Mouse (Mus musculus): Measurements from ENCODE around the gene Ptk6. TPM values are rescaled to one million over a fixed set of nuclear protein-coding genes. Genes with fewer than 3 reads are reported as not detected.

Ptk6 gene
- total and polyA plus RNA-seq, 3 experiments, result not detected

DNA sequence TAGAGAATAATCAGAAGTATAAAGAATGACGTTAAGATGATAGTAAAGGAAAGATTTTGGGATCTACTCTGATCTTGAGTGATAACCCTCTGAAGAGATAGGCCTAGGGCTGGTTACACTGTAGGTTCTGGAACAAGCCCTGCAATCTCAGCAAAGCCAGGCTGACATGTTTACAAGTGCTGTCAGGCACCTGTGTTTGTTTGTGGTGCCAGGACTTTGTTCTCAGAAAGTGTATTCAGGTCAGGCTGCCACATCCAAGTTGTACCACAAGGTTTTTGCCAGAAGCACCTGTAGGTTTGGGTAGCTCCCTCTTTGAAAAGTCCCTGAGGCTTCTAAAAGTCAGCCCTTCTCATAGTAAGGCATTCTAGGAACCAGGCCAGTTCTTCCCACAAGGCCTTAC, 13.3 kb downstream of the Ptk6 start:
- Histone ChIP-seq H3K27me3 (ENCODE audit: control insufficient read depth in 1 of 2, insufficient read depth in 2 of 2, low read length in 2 of 2) (peaks cover 2 to 5% of the 10 kb centered on the region in 2 experiments; a peak in 3 of 4 replicates), H3K79me2 (ENCODE audit: control insufficient read depth, insufficient read depth, low read length, poor library complexity) (no peaks in the 10 kb centered on the region; the same call in 1 of the 2 replicates), H3K27ac (ENCODE audit: control insufficient read depth, low read depth, low read length) (no peak overlapping the region), H3K4me1 (ENCODE audit: control insufficient read depth in 1 of 2, insufficient read depth in 2 of 2, low read length in 2 of 2) (no peaks in the 10 kb centered on the region; a peak in 1 of 4 replicates), H3K9ac (ENCODE audit: control insufficient read depth, low read depth, low read length, poor library complexity, severe bottlenecking) (no peak overlapping the region), H3K36me3 (ENCODE audit: control insufficient read depth in 1 of 2, insufficient read depth in 2 of 2, low read length in 2 of 2) (no peaks in the 10 kb centered on the region), H3K9me3 (replicated peaks; ENCODE audit: insufficient read depth, low read length) (no peaks in the 10 kb centered on the region), H3K4me3 (ENCODE audit: control insufficient read depth in 1 of 2, insufficient read depth in 1 of 2, low read depth in 2 of 2, low read length in 2 of 2) (no peak overlapping the region)
- TF ChIP-seq CHD2 (IDR thresholded peaks at IDR 0.05; ENCODE audit: low read length) (no peak), ELF1 (IDR thresholded peaks at IDR 0.05; ENCODE audit: low read depth, low read length) (no peak), SIN3A (IDR thresholded peaks at IDR 0.05; ENCODE audit: low read length) (no peak), NELFE (IDR thresholded peaks at IDR 0.05; ENCODE audit: low read depth, low read length) (no peak), TCF12 (IDR thresholded peaks at IDR 0.05; ENCODE audit: low read depth, low read length) (no peak), HCFC1 (IDR thresholded peaks at IDR 0.05; ENCODE audit: low read depth, low read length) (no peak), RCOR1 (IDR thresholded peaks at IDR 0.05; ENCODE audit: low read depth, low read length) (no peak), MAX (IDR thresholded peaks at IDR 0.05; ENCODE audit: low read length) (no peak), GATA1 (IDR thresholded peaks at IDR 0.05; ENCODE audit: low read depth, low read length) (no peak), POLR2AphosphoS5 (IDR thresholded peaks at IDR 0.05; ENCODE audit: borderline replicate concordance, low read depth, low read length) (no peak), TBP (IDR thresholded peaks at IDR 0.05; ENCODE audit: low read depth, low read length) (no peak)
- DNase-seq (ENCODE audit: low read depth, low spot score), result no peak

DNA sequence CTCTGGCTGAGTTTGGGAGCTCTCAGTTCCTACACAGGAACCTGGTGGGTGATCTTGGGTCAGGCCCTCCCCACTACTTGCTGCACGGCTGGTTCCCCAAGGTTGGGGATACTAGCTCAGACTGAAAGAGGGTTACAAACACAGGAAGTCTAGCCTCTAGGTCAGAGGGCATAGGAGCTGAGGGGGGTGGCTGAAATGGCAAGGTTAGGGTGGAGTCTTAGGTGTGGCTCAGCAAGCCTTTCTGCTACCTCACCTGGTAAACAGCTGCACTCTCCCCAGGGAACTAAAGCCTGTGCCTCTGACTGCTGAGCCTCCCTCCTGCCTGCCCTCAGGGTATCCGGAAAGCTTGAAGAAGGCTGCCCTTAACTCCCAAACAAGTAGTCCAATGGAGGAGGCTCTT, 13.9 kb downstream of the Ptk6 start:
- Histone ChIP-seq H3K4me1 (ENCODE audit: control insufficient read depth in 1 of 2, insufficient read depth in 2 of 2, low read length in 2 of 2) (no peaks in the 10 kb centered on the region; a peak in 1 of 4 replicates), H3K36me3 (ENCODE audit: control insufficient read depth in 1 of 2, insufficient read depth in 2 of 2, low read length in 2 of 2) (no peaks in the 10 kb centered on the region), H3K9me3 (replicated peaks; ENCODE audit: insufficient read depth, low read length) (no peaks in the 10 kb centered on the region), H3K4me3 (ENCODE audit: control insufficient read depth in 1 of 2, insufficient read depth in 1 of 2, low read depth in 2 of 2, low read length in 2 of 2) (no peak overlapping the region), H3K27ac (ENCODE audit: control insufficient read depth, low read depth, low read length) (no peak overlapping the region), H3K9ac (ENCODE audit: control insufficient read depth, low read depth, low read length, poor library complexity, severe bottlenecking) (no peak overlapping the region), H3K79me2 (ENCODE audit: control insufficient read depth, insufficient read depth, low read length, poor library complexity) (no peaks in the 10 kb centered on the region; the same call in 1 of the 2 replicates), H3K27me3 (ENCODE audit: control insufficient read depth in 1 of 2, insufficient read depth in 2 of 2, low read length in 2 of 2) (peaks cover 2 to 5% of the 10 kb centered on the region in 2 experiments; a peak in 3 of 4 replicates)
- TF ChIP-seq CHD2 (IDR thresholded peaks at IDR 0.05; ENCODE audit: low read length), result no peak
- no peak for TF ChIP-seq RCOR1 (IDR thresholded peaks at IDR 0.05; ENCODE audit: low read depth, low read length)
- no peak for TF ChIP-seq POLR2A (IDR thresholded peaks at IDR 0.05; ENCODE audit: control insufficient read depth in 1 of 2, insufficient read depth in 1 of 2, low read depth in 1 of 2, low read length in 2 of 2, poor library complexity in 1 of 2)
- no peak for TF ChIP-seq ELF1 (IDR thresholded peaks at IDR 0.05; ENCODE audit: low read depth, low read length)
- no peak for TF ChIP-seq SMC3 (IDR thresholded peaks at IDR 0.05; ENCODE audit: low read depth, low read length)
- no peak for TF ChIP-seq BHLHE40 (IDR thresholded peaks at IDR 0.05; ENCODE audit: borderline replicate concordance, low read depth, low read length)
- TF ChIP-seq MAZ (IDR thresholded peaks at IDR 0.05; ENCODE audit: low read depth, low read length), result no peak
- TF ChIP-seq MYB (IDR thresholded peaks at IDR 0.05; ENCODE audit: low read depth, low read length), result no peak
- no peak for TF ChIP-seq MAX (IDR thresholded peaks at IDR 0.05; ENCODE audit: low read length)
- DNase-seq (ENCODE audit: low read depth, low spot score), result no peak
